In genomic region chr17:27558845-27559244, GRCm38 (mm10) we compare ENCODE assay signal across 7 mouse cellular contexts. TPM values are rescaled to one million over a fixed set of nuclear protein-coding genes. Genes with fewer than 3 reads are reported as not detected.
DNase-seq lines count a peak whose midpoint lies in the region; ATAC-seq and TF ChIP-seq lines count a peak whose summit lies in the region.

No protein-coding gene starts in this region.

- TF ChIP-seq POLR2A in lung, adult 2 months (IDR thresholded peaks at IDR 0.05; ENCODE audit: borderline replicate concordance, extremely low read depth, low read depth, low read length) = no peak
- TF ChIP-seq POLR2A in embryonic fibroblast, embryonic 13.5 days (IDR thresholded peaks at IDR 0.05; ENCODE audit: low read depth, low read length) = no peak

- H3K4me1 ChIP-seq in lung, embryonic 15.5 days = peaks cover 51% of the 10 kb centered on the region
- no peaks in the 10 kb centered on the region for H3K4me1 ChIP-seq in lung, adult 2 months (ENCODE audit: control insufficient read depth, insufficient read depth, low read length)
- peaks cover 19% of the 10 kb centered on the region for H3K4me1 ChIP-seq in embryonic fibroblast, embryonic 13.5 days (ENCODE audit: control insufficient read depth, insufficient read depth, low read length)
- peaks cover 48% of the 10 kb centered on the region for H3K4me1 ChIP-seq in limb, embryonic 12.5 days (replicated peaks)
- H3K4me1 ChIP-seq in stomach, embryonic 15.5 days = peaks cover 38% of the 10 kb centered on the region

- WGBS in lung, embryonic 15.5 days = 9% methylated on average over 5 of the region's 5 CpGs
- 39% methylated on average over 5 of the region's 5 CpGs for WGBS in lung, adult 2 months
- 9% methylated on average over 5 of the region's 5 CpGs for WGBS in limb, embryonic 12.5 days
- WGBS in stomach, embryonic 15.5 days = 20% methylated on average over 5 of the region's 5 CpGs

- no peak for DNase-seq in lung, adult 2 months
- no peak for DNase-seq in spleen, postnatal 4 days (ENCODE audit: low spot score in 2 of 2)
- no peak for DNase-seq in spleen, adult 12 weeks (ENCODE audit: low spot score)

- no peak overlapping the region for H3K9ac ChIP-seq in lung, embryonic 15.5 days
- peak overlapping the region; percentile 96 for H3K9ac ChIP-seq in limb, embryonic 12.5 days (replicated peaks)
- H3K9ac ChIP-seq in stomach, embryonic 15.5 days = no peak overlapping the region

- ATAC-seq in lung, embryonic 15.5 days (ENCODE audit: borderline replicate concordance, extremely low read depth, low FRiP score, low TSS enrichment) = no peak
- ATAC-seq in limb, embryonic 12.5 days (ENCODE audit: insufficient number of reproducible peaks, insufficient read depth, low FRiP score, low TSS enrichment, low read depth) = no peak
- ATAC-seq in stomach, embryonic 15.5 days (ENCODE audit: insufficient read depth, low FRiP score, low read depth) = no peak

- H3K36me3 ChIP-seq in lung, embryonic 15.5 days = peaks cover 9% of the 10 kb centered on the region; the same call in 1 of the 2 replicates
- peaks cover 28% of the 10 kb centered on the region for H3K36me3 ChIP-seq in limb, embryonic 12.5 days
- no peaks in the 10 kb centered on the region for H3K36me3 ChIP-seq in stomach, embryonic 15.5 days

- H3K9me3 ChIP-seq in lung, embryonic 15.5 days = no peaks in the 10 kb centered on the region
- H3K9me3 ChIP-seq in limb, embryonic 12.5 days = no peaks in the 10 kb centered on the region
- no peaks in the 10 kb centered on the region for H3K9me3 ChIP-seq in stomach, embryonic 15.5 days

- H3K27ac ChIP-seq in lung, embryonic 15.5 days = no peak overlapping the region
- no peak overlapping the region for H3K27ac ChIP-seq in embryonic fibroblast, embryonic 13.5 days (ENCODE audit: insufficient read depth, low read length)
- peak overlapping the region; percentile 54; the same call in 1 of the 2 replicates for H3K27ac ChIP-seq in limb, embryonic 12.5 days
- H3K27ac ChIP-seq in stomach, embryonic 15.5 days = no peak overlapping the region

- H3K4me3 ChIP-seq in lung, embryonic 15.5 days = peak overlapping the region; percentile 90
- H3K4me3 ChIP-seq in lung, adult 2 months (replicated peaks; ENCODE audit: extremely low read depth, low read depth, low read length) = no peak overlapping the region
- peak overlapping the region; percentile 67 for H3K4me3 ChIP-seq in embryonic fibroblast, embryonic 13.5 days (ENCODE audit: insufficient read depth, low read length)
- H3K4me3 ChIP-seq in limb, embryonic 12.5 days (replicated peaks) = peak overlapping the region; percentile 92
- peak overlapping the region; percentile 74; the same call in 1 of the 2 replicates for H3K4me3 ChIP-seq in stomach, embryonic 15.5 days (replicated peaks)

- no peak for TF ChIP-seq CTCF in lung, adult 2 months (IDR thresholded peaks at IDR 0.05; ENCODE audit: insufficient read depth, low read length)
- no peak for TF ChIP-seq CTCF in embryonic fibroblast, embryonic 13.5 days (IDR thresholded peaks at IDR 0.05; ENCODE audit: borderline replicate concordance, insufficient read depth, low read length)

- H3K4me2 ChIP-seq in lung, embryonic 15.5 days = peak overlapping the region; percentile 91
- peak overlapping the region; percentile 91 for H3K4me2 ChIP-seq in limb, embryonic 12.5 days
- peak overlapping the region; percentile 88 for H3K4me2 ChIP-seq in stomach, embryonic 15.5 days

- no peaks in the 10 kb centered on the region for H3K27me3 ChIP-seq in lung, embryonic 15.5 days
- H3K27me3 ChIP-seq in limb, embryonic 12.5 days = no peaks in the 10 kb centered on the region
- H3K27me3 ChIP-seq in stomach, embryonic 15.5 days (replicated peaks) = no peaks in the 10 kb centered on the region

RNA-seq across cellular contexts. Expression of gene Hmga1, which starts 2.5 kb away (rescaled TPM):
- polyA plus RNA-seq in lung, embryonic 15.5 days (2015; fragmentation: Nextera tagmentation; extraction: Ambion mirVana) = 238 and 240 TPM in 2 replicates
- 57.9 and 73.2 TPM in 2 replicates for polyA plus RNA-seq in lung, adult 2 months (2012; rRNA removed)
- 207 and 393 TPM in 2 replicates for polyA plus RNA-seq in embryonic fibroblast, embryonic 13.5 days (2011; ENCODE audit: insufficient read length, low read depth, missing spikeins)
- polyA plus RNA-seq in limb, embryonic 12.5 days (2016; fragmentation: Nextera tagmentation; extraction: Ambion mirVana) = 324 and 334 TPM in 2 replicates
- polyA plus RNA-seq in stomach, embryonic 15.5 days (2015; fragmentation: Nextera tagmentation; extraction: Ambion mirVana) = 193 and 215 TPM in 2 replicates

RNA-seq across cellular contexts. Expression of gene AI413582, which starts 6.7 kb away (rescaled TPM):
- 20.1 and 21.4 TPM in 2 replicates for polyA plus RNA-seq in lung, embryonic 15.5 days (2015; fragmentation: Nextera tagmentation; extraction: Ambion mirVana)
- polyA plus RNA-seq in lung, adult 2 months (2012; rRNA removed) = 42.4 and 44.2 TPM in 2 replicates
- 15.6 and 30.9 TPM in 2 replicates for polyA plus RNA-seq in embryonic fibroblast, embryonic 13.5 days (2011; ENCODE audit: insufficient read length, low read depth, missing spikeins)
- polyA plus RNA-seq in limb, embryonic 12.5 days (2016; fragmentation: Nextera tagmentation; extraction: Ambion mirVana) = 14.9 and 16.6 TPM in 2 replicates
- 23.6 and 33.1 TPM in 2 replicates for polyA plus RNA-seq in stomach, embryonic 15.5 days (2015; fragmentation: Nextera tagmentation; extraction: Ambion mirVana)

RNA-seq across cellular contexts. Expression of gene Grm4, which starts 37.6 kb away (rescaled TPM):
- polyA plus RNA-seq in lung, embryonic 15.5 days (2015; fragmentation: Nextera tagmentation; extraction: Ambion mirVana) = 0.06 and 0.07 TPM in 2 replicates
- polyA plus RNA-seq in lung, adult 2 months (2012; rRNA removed) = 1.1 TPM in 2 replicates
- polyA plus RNA-seq in embryonic fibroblast, embryonic 13.5 days (2011; ENCODE audit: insufficient read length, low read depth, missing spikeins) = not detected in 2 replicates
- 0.58 and 0.59 TPM in 2 replicates for polyA plus RNA-seq in limb, embryonic 12.5 days (2016; fragmentation: Nextera tagmentation; extraction: Ambion mirVana)
- polyA plus RNA-seq in stomach, embryonic 15.5 days (2015; fragmentation: Nextera tagmentation; extraction: Ambion mirVana) = 0.15 and 0.35 TPM in 2 replicates
